Mouse (Mus musculus) thymus, adult 2 months (tissue): ENCODE measurements at regions not wholly inside any gene's neighbourhood (a gene's known extent, or its start where the extent isn't known, plus 50 kb on each side); places are given as distances from the start of the nearest gene placed in this dataset.

Source experiments
- CTCF ChIP-seq: fragments of 200-500 bp; IDR thresholded peaks from 2 replicates; pipeline ENCODE4 v1.5.1; 2012; ENCODE audit warnings: mild to moderate bottlenecking, control low read depth, low read length, moderate library complexity, borderline replicate concordance; ENCODE audit not compliant: control insufficient read depth, poor library complexity, insufficient read depth; ENCODE audit errors: extremely low read depth
- POLR2A ChIP-seq: fragments of 200-500 bp; IDR thresholded peaks from 2 replicates; pipeline ENCODE4 v1.6.1; 2012; ENCODE audit warnings: mild to moderate bottlenecking, low read length, control low read depth, moderate library complexity; ENCODE audit not compliant: control insufficient read depth, poor library complexity, insufficient read depth; ENCODE audit errors: extremely low read depth

DNA sequence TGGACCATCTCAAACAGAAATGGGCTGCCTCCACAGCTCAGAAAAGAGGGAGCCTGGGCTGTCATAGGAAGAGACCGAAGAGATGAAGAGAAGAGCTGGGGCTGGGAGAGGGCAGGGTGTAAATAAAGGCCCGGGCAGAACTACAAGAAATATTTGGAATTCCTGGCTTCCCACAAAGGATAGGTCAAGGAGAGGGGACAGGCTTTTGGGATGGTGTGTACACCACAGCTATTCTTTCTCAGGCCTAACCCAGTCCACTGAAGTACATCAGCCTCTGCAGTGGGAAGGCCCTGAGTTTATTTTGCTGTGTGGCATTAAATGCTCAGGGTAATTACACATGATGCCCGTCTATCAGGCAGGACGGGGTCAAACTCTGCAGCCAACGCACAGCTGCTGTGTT, 99.6 kb upstream of the Cdc42ep3 start:
- TF ChIP-seq CTCF (no peak), POLR2A (no peak)
